Mouse (Mus musculus): ENCODE results near the gene Plpp3. TPM values are rescaled to one million over a fixed set of nuclear protein-coding genes. Genes with fewer than 3 reads are reported as not detected.

Gene Plpp3
- polyA plus RNA-seq, 1 experiment = 7.0 TPM

GRCm38 (mm10) chr4:105163981-105164411, 6.8 kb downstream of the Plpp3 start:
- H3K4me3 ChIP-seq (ENCODE audit: insufficient read depth, poor library complexity, severe bottlenecking) = no peak overlapping the region
- H3K36me3 ChIP-seq (ENCODE audit: control insufficient read depth, insufficient read depth) = peaks cover 3% of the 10 kb centered on the region
- H3K27me3 ChIP-seq (ENCODE audit: control insufficient read depth, insufficient read depth, insufficient read length) = no peaks in the 10 kb centered on the region
- H3K79me3 ChIP-seq (ENCODE audit: low read depth) = peaks cover 1% of the 10 kb centered on the region
- peaks cover 21% of the 10 kb centered on the region for H3K79me2 ChIP-seq (ENCODE audit: control insufficient read depth, insufficient read depth)
- TF ChIP-seq USF1 (IDR thresholded peaks at IDR 0.05; ENCODE audit: low read depth) (no peak), MAX (IDR thresholded peaks at IDR 0.05) (no peak), MYOG (IDR thresholded peaks at IDR 0.05; ENCODE audit: control insufficient read depth, extremely low read depth, insufficient read length) (no peak), MYOD1 (IDR thresholded peaks at IDR 0.05; ENCODE audit: control insufficient read depth, insufficient read length, low read depth) (no peak), CEBPB (IDR thresholded peaks at IDR 0.05; ENCODE audit: low read depth) (no peak), FOSL1 (IDR thresholded peaks at IDR 0.05; ENCODE audit: insufficient read depth, low read length, poor library complexity, severe bottlenecking) (no peak), CTCF (IDR thresholded peaks at IDR 0.05; ENCODE audit: control insufficient read depth, insufficient read depth, insufficient read length) (no peak)
- no peak overlapping the region for H3ac ChIP-seq (ENCODE audit: control insufficient read depth, insufficient read length, low read depth)

GRCm38 (mm10) chr4:105164952-105165351, 7.8 kb downstream of the Plpp3 start:
- no peak for TF ChIP-seq MAX (IDR thresholded peaks at IDR 0.05)
- TF ChIP-seq FOSL1 (IDR thresholded peaks at IDR 0.05; ENCODE audit: insufficient read depth, low read length, poor library complexity, severe bottlenecking) = no peak
- no peak for TF ChIP-seq MYOG (IDR thresholded peaks at IDR 0.05; ENCODE audit: control insufficient read depth, extremely low read depth, insufficient read length)
- no peak for TF ChIP-seq CEBPB (IDR thresholded peaks at IDR 0.05; ENCODE audit: low read depth)
- no peak for TF ChIP-seq MYOD1 (IDR thresholded peaks at IDR 0.05; ENCODE audit: control insufficient read depth, insufficient read length, low read depth)
- Histone ChIP-seq H3K79me2 (ENCODE audit: control insufficient read depth, insufficient read depth) (peaks cover 11% of the 10 kb centered on the region), H3K79me3 (ENCODE audit: low read depth) (peaks cover 3% of the 10 kb centered on the region), H3K27me3 (ENCODE audit: control insufficient read depth, insufficient read depth, insufficient read length) (no peaks in the 10 kb centered on the region), H3K4me3 (ENCODE audit: insufficient read depth, poor library complexity, severe bottlenecking) (no peak overlapping the region), H3K36me3 (ENCODE audit: control insufficient read depth, insufficient read depth) (peaks cover 3% of the 10 kb centered on the region), H3ac (ENCODE audit: control insufficient read depth, insufficient read length, low read depth) (no peak overlapping the region)

GRCm38 (mm10) chr4:105169093-105169571, 12.0 kb downstream of the Plpp3 start:
- Histone ChIP-seq H3K79me2 (ENCODE audit: control insufficient read depth, insufficient read depth) (no peaks in the 10 kb centered on the region), H3K36me3 (ENCODE audit: control insufficient read depth, insufficient read depth) (no peaks in the 10 kb centered on the region), H3K27me3 (ENCODE audit: control insufficient read depth, insufficient read depth, insufficient read length) (no peaks in the 10 kb centered on the region), H3K4me3 (ENCODE audit: insufficient read depth, poor library complexity, severe bottlenecking) (no peak overlapping the region), H3ac (ENCODE audit: control insufficient read depth, insufficient read length, low read depth) (no peak overlapping the region), H3K79me3 (ENCODE audit: low read depth) (peaks cover 3% of the 10 kb centered on the region)
- no peak for TF ChIP-seq CTCF (IDR thresholded peaks at IDR 0.05; ENCODE audit: control insufficient read depth, insufficient read depth, insufficient read length)
- no peak for TF ChIP-seq USF1 (IDR thresholded peaks at IDR 0.05; ENCODE audit: low read depth)
- TF ChIP-seq MYOG (IDR thresholded peaks at IDR 0.05; ENCODE audit: control insufficient read depth, extremely low read depth, insufficient read length) = no peak
- no peak for TF ChIP-seq MAX (IDR thresholded peaks at IDR 0.05)
- no peak for TF ChIP-seq FOSL1 (IDR thresholded peaks at IDR 0.05; ENCODE audit: insufficient read depth, low read length, poor library complexity, severe bottlenecking)
- TF ChIP-seq CEBPB (IDR thresholded peaks at IDR 0.05; ENCODE audit: low read depth) = no peak

GRCm38 (mm10) chr4:105169826-105170810, 13.0 kb downstream of the Plpp3 start:
- Histone ChIP-seq H3K4me3 (ENCODE audit: insufficient read depth, poor library complexity, severe bottlenecking) (no peak overlapping the region), H3K27me3 (ENCODE audit: control insufficient read depth, insufficient read depth, insufficient read length) (no peaks in the 10 kb centered on the region), H3K36me3 (ENCODE audit: control insufficient read depth, insufficient read depth) (no peaks in the 10 kb centered on the region), H3ac (ENCODE audit: control insufficient read depth, insufficient read length, low read depth) (no peak overlapping the region), H3K79me2 (ENCODE audit: control insufficient read depth, insufficient read depth) (no peaks in the 10 kb centered on the region), H3K79me3 (ENCODE audit: low read depth) (peaks cover 1% of the 10 kb centered on the region)
- TF ChIP-seq FOSL1 (IDR thresholded peaks at IDR 0.05; ENCODE audit: insufficient read depth, low read length, poor library complexity, severe bottlenecking) (no peak), MAX (IDR thresholded peaks at IDR 0.05) (no peak), MYOG (IDR thresholded peaks at IDR 0.05; ENCODE audit: control insufficient read depth, extremely low read depth, insufficient read length) (no peak), MYOD1 (IDR thresholded peaks at IDR 0.05; ENCODE audit: control insufficient read depth, insufficient read length, low read depth) (no peak), CEBPB (IDR thresholded peaks at IDR 0.05; ENCODE audit: low read depth) (no peak), CTCF (IDR thresholded peaks at IDR 0.05; ENCODE audit: control insufficient read depth, insufficient read depth, insufficient read length) (no peak), USF1 (IDR thresholded peaks at IDR 0.05; ENCODE audit: low read depth) (no peak)

GRCm38 (mm10) chr4:105170811-105171401, 13.8 kb downstream of the Plpp3 start:
- H3K27me3 ChIP-seq (ENCODE audit: control insufficient read depth, insufficient read depth, insufficient read length) = no peaks in the 10 kb centered on the region
- peaks cover 1% of the 10 kb centered on the region for H3K79me3 ChIP-seq (ENCODE audit: low read depth)
- no peak for TF ChIP-seq MAX (IDR thresholded peaks at IDR 0.05)
- H3K79me2 ChIP-seq (ENCODE audit: control insufficient read depth, insufficient read depth) = no peaks in the 10 kb centered on the region
- no peak overlapping the region for H3ac ChIP-seq (ENCODE audit: control insufficient read depth, insufficient read length, low read depth)
- H3K4me3 ChIP-seq (ENCODE audit: insufficient read depth, poor library complexity, severe bottlenecking) = no peak overlapping the region
- H3K36me3 ChIP-seq (ENCODE audit: control insufficient read depth, insufficient read depth) = no peaks in the 10 kb centered on the region

Measured in C2C12 (cell line).